Mouse (Mus musculus) naive thymus-derived CD4-positive, alpha-beta T cell, adult 2 months (primary cell): ENCODE data around the gene Grcc10.

Experiments
- DNase-seq: peaks from one replicate; pipeline ENCODE4 v3.0.0-alpha.2; 2011; ENCODE audit warnings: low read depth

Grcc10 gene

DNA sequence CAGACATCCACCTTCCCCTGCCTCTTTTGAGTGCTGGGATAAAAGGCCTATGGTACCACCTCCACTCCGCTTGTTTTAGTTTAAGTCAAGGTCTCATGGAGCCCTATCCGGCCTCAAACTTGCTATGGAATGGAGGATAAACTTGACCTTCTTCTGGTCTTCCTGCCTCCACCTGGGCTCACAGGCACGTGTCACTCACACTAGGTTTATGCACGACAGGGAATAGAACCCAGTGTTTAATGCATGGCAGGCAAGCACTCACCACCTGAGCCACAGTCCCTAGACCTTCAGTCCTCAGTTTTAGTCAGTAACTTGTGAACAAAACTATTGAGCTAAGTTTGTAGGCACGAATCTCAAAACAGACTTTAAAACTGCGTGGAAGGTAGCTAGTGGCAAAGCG is 10.1 kb downstream of the Grcc10 start:
- DNase-seq, result no peak

DNA sequence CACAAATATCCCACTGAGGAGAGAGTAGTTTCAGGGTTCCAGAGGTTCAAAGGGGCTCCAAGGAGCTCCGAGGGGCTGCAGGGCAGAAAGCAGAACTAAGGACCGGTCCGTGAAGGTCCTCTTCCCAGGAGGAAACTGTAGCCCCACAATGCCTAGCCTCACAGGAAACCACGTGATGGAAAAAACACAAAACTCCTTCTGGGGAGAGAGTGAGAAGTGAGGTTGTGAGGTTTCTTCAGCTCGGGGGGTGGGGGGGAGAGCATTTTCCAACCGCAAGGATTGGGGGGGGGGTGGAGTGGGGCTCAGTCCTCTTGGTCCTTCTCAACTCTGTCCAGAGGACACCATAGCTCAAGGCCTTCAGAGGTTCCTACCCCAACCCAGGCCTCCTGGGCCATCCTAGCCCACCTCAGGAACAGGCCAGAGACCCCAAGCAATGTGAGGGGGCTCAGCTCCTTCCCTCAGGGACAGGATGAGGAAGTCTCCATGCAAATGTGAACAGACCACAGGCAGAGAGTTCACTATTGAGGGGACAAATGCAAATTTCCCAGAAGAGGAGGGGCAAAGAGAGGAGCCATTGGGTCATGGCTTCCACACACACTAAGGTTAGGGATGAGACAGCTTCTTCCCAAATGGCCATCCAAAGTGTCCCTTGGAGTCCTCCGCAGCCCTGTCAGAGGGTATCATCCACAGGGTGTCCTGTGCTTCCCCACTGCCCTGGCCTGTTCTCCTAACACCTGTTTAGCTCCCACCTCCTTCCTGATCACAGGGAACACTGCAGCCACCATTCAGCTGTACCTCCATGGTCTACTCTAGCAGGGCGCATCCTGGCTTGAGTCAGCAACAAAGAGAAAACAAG is 11.1 kb downstream of the Grcc10 start:
- peak; percentile 70 for DNase-seq

DNA sequence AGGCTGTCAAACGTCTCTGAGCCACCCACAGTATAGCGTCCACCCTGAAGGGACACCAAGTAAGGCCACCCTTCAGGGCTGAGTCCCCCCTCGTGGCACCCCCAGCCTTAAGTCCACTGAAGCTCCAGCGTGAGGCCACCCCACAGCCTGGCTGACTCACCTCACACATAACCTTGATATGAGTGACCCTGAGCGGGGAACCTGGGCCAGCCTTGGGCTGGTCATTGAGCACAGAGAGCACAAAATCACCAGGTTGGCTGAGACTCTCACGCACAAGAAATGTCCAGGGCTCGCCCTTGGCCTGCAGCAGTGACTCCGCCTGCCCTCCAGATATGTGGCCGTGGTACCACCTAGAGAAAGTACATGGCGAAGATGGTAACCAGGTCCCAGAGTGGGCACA is 12.6 kb downstream of the Grcc10 start:
- no peak for DNase-seq

DNA sequence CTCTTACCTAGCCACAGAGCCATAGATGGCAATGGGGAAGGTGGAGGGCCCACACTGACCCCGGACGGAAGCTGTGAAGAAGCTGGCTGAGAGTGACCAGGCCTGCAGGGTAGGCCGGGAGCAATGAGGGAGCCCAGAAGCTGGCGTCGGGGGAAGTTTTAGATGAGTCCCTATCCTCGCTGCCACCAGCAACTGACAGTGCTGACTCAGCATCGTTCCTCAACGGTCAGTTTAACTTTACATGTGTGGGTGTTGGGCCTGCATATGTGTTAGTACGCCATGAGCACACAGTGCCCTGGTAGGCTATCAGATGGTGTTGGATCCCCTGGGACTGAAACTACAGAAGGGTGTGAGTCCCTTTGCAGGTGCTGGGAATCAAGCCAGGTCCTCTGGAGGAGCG is 16.7 kb downstream of the Grcc10 start:
- DNase-seq, result no peak

DNA sequence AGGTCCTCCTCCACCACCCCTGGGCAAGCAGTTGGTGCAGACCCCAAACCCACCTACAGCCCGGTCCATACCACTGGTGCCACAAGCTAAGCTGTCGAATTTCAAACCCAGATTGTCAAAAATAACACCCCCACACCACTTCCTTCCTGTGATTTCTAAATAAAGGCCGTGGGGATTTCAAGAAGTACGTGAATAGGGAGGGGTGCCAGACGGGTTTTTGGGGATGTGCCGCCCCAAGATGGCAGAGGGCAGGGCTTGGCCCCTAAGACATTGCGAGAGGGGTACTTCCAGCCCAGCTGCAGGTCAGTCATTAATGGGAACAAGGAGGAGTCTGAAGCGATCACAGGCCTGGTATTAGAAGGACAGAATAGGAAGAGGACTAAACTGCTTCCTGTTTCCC is 17.6 kb downstream of the Grcc10 start:
- no peak for DNase-seq

DNA sequence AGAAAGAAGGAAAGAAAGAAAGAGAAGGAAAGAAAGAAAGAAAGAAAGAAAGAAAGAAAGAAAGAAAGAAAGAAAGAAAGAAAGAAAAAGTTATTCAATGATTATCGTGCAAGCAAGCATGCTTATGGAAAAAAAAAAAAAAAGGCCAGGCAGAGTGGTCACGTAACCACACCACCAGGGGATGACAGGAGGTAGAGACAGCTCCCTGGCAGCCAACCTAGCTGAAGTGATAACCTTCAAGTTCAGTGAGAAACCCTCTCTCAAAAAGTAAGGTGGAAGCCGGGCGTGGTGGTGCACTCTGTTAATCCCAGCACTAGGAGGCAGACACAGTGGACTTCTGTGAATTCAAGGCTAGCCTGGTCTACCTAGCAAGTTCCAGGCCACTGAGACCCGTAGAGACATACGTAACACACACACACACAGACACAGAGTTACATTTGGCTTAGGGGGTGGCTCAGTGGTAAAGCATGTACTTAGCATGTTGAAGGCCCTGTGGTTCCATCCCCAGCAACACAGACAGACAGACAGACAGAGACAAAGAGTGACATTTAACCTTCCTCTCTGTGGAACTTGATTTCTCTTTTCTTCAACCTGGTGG is 18.2 kb downstream of the Grcc10 start:
- DNase-seq, result peak; percentile 58

DNA sequence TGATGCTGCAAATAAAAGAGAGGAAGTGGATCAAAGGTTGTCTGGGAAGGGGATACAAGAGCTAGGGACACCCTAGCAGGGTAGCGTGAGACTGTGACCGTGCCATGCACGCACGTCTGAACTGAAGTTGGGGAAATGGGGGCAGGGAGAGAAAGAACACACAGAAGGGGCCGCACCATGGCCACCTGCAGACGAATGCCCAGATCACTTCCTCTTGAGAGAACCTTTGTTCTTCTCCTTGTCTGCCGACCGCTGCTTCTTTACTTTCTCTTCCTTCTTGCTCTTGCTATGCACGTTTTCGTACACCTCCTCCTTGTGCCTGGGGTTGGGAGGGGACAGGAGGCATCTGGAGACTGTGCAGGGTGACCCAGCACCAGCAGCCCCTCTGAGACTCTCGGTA is 20.3 kb downstream of the Grcc10 start:
- peak; percentile 51 for DNase-seq

DNA sequence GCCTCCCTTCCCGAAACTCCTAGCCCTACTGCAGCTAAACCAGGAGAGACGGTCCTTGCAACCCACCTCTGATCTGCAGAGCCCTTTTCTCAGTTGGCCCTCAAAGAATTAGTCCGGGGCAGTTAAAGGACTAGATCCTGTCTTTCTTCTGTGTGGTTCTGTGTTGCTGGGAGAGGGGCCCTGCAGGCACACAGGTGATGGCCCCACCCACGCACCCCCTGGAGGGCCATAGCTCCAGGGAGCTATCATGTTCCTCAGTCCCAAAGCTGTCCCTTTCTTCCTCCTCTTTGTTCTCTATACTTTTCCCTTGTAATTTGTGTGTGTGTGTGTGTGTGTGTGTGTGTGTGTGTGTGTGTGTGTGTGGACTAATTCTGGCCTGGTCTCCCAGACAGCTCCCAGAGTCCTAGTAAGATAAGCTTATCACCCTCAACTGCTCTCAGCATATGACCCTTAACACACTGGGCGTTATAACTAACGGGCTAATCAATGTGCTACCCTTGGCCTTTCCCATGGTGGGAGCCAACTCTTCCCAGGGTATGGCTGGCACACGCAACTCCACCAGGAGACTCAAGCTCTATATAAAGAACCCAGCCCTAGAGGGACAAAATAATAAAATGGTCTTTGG is 21.7 kb downstream of the Grcc10 start:
- no peak for DNase-seq

DNA sequence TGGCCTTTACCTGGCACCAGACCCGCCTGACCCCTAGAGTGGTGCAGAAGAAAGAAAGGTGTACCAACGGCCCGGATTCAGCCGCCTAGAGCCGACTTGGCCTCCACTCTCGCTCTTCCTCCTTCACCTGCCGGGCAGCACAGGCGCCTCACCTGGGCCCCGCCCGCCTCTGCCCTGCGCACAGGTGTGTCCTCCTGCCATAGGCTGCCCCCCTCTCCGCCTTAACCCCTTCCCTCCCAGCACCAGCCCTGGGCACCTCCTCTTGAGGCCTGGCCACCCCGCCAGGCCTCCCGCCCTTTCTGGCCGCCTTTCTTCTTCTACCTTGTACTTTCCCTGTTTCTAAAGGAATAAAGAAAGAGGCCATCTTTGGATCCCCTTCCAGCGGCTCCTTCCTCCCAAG is 22.5 kb downstream of the Grcc10 start:
- no peak for DNase-seq

DNA sequence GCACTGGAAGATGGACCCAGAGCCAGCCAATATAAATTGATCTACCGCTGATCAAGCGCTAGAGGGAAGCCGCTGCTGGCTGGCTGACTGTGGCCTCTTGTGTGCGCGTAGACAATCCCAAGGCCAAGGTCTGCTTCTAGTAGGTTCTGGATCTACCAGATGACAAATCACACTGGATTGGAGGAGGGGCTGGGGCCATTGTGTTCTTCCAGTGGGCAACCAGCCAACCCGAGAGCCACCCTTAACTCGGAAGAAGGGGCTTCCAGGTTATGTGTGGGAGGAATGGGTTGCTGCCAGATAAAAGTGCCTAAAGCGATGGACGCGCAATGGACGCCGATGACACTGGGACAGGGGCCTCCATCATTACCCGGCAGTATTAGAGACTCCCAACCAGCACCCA is 23.2 kb downstream of the Grcc10 start:
- DNase-seq, result no peak

DNA sequence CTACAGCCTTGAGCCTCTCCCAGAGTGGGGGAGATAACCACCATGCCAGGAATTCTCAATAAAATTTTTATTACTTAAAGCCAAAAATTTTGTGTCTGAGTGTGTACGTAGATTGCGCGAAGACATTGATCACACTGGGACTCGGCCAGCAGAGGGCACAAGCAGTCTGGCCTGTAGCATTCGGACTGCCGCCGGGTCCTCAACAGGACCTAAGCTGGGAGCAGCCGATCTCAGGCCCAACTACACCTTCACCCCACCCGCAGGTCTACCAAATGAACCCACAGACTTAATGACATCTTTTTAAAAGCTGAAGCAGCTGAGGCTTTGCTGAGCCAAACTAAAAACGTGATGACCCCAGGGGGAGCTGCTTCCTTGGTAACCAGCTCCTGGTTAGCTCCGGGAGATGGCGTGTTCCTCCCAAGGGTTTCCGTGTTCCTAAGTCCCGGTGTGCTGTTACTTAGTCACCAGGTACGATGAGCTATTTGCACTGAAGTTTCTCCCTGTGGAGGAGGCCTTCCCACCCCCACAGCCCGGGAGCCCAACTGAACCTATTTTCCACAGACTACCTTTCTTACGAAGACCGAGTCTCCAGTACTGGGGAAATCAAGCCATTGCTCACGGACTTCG is 24.2 kb downstream of the Grcc10 start:
- DNase-seq, result peak; percentile 80

DNA sequence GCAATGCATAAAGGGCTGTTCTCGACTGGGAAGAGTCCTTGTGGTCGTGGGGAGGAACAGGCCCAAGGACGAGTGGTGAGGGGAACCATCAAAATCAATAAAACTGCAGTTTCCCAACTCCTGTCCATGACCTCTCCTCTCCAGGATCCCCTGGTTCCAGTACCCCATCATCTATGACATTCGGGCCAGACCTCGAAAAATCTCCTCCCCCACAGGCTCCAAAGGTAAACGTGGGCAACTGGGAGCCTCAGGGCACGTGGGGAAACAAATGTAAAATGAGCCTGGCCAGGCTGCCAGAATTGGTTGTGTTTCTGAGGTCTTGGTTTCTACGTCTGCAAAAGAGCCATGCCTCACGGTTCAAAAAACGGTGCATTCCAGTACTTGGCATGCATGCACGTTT is 28.3 kb downstream of the Grcc10 start:
- DNase-seq, result no peak

DNA sequence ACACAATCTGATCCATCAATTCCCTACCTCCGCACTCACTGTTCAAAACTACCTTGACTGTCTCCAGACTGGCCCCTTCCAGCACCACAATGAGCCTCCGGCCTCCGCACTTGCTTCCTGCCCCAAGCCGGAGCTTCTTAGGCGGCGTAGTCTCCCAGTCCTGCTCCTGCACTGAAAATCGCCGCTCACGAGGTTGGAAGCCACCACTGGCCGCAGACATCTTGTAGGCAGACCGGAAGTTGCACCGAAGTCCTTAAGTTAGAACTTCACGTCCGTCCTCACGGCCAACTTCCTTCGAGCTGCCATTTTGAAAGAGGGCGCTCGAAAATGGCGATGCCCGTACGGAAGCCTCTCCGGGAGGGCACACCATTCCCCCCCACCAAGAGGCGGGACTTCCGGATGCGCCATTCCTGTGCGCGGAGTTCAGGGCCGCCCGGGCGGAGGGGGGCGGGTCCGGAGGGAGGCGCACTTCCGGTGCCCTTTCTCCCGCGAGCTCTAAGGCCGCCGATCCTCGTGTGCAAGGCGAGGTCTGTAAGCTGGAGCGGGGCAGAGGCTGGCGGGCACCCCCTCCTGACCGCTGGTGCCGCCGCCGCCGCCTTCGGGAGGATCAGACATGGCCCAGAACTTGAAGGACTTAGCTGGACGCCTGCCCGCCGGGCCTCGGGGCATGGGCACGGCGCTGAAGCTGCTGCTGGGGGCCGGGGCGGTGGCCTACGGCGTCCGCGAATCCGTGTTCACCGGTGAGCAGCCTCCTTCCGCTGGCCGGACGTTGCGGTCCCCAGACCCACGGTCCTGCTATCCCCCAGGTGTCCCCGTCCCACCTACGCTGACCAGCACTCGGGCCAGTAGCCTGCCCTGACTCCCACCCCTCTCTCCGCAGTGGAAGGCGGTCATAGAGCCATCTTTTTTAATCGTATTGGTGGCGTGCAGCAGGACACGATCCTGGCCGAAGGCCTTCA is 29.1 kb downstream of the Grcc10 start, which contains the start of the genes Emg1 and Phb2:
Gene Emg1, minus strand, starts transcription at position 355 of the 959 bp plus-strand sequence.
Gene Phb2, plus strand, starts transcription at position 513 of the 959 bp plus-strand sequence.
- DNase-seq, result peak; percentile 97

DNA sequence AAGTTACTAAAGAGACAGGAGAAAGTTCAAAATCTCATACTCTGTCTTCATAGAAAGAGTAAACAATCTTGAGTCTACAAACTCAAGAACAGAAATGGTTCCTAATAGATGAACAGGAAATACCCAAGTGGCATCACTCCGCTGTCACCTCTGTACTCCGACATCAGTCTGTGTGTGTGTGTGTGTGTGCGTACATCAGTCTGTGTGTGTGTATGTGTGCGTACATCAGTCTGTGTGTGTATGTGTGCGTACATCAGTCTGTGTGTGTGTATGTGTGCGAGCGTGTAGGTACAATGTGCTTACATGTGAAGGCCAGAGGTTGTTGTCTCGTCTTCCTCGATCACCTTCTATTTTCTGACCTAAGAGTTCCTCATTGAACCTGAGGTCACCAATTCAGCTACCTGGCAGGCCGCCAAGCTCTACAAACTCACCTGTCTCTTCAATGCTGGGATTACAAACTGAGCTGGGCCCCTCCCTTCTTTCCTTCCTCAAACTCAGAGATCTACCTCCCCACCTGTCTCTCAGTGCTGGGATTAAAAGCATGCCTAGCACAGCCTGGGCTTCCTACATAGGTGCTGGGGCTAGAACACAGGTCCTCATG is 32.8 kb downstream of the Grcc10 start:
- DNase-seq, result no peak

DNA sequence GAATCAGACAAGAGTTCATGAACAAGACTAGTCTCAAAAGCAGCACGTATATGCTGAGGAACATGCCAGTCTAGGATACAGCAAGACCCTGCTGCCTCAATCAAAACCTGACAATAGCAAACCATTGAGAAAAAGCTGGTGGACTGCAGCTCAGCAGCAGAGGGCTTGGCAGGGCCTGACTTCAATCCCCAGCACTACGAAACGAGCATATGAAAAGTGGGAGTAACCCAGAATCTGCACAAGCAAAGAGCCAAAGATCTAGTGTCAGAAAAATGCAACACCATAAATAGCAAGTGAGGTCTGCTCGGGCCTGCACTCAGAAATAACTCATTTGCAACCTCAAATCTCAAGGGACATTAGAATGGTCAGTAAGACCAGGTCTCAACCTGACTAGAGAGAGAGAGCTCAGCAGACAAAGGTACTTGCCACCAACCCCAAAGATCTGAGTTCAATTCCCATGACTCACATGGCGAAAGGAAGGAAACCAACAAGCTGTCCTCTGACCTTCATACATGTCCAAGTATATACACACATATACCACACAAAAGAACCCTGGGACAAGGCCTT is 35.0 kb downstream of the Grcc10 start:
- no peak for DNase-seq

DNA sequence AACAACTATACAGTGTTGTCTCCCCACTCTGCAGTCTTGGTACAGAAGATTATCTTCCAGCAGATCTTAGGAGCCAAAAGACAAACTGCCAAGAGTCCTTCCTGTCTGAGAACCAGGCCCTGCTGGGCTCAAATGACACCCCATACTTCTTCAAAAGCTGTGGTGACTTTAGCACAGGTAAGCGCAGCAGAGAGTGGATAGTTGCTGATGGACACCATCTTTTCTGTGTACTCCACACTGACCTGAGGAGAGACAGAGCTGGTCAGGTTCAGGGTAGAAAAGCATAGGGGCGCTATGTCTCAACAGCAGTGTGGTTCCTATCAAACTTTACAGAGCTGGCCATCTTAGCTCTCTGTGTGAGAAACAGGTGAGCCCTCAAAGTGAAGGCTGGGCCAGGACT is 36.8 kb downstream of the Grcc10 start:
- no peak for DNase-seq

DNA sequence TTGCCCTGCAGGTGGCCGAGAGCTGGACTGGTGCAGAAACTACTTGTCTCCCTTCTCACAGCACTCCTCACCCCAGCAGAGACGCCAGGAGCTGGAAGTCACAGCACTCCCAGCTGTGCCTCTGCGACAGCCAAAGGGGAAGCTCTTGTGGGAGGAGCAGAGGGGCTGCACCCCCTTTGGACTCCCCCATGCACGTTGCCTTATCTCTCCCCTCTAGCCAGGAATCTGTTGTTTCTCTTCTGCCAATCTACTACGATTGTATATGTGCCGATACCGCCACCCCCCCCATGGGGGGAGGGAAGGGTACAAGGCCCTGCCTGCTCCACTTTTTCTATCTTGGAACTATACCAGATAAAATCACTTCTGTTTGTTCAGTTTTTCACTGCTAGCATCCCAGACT is 37.4 kb downstream of the Grcc10 start:
- DNase-seq, result no peak

DNA sequence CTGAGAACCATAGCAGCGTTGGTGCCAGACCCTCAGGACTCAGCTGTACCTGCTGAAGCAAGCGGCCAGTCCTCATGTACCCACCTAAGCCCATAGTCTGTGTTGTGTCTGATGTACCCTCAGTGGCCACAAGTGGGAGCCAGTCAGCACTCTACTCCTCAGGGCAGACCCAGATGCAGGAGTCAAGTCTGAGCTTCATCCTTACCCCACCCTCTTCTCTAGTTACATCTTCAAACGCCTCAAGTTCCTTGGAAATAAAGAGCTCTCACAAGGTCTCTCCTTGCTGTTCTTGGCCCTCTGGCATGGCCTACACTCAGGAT is 38.4 kb downstream of the Grcc10 start:
- peak; percentile 86 for DNase-seq

DNA sequence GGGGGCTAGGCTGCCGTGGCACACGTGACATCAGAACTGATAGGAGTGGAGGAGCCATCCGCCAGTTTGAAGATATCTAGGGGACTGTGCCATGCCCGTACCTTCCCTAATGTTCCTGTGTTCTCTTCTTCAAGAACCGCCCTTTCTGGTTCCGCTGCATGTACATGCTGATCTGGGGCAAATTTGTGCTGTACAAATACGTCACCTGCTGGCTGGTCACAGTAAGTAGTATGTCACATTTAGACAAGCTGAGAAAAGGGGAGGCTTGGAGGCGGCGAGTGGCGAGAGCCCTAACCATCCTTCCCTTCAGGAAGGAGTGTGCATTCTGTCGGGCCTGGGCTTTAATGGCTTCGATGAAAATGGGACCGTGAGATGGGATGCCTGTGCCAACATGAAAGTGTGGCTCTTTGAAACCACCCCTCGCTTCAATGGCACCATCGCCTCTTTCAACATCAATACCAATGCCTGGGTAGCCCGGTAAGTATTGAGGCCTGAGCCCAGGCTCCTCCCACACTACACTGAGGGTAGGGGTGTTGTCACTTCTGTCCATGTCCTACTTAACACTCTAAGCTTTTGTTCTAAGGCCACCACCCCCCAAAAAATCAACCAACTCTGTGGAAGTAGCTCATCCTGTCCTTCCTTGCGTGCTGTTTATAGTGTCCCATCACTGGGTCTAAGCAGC is 38.9 kb downstream of the Grcc10 start:
- DNase-seq, result no peak

DNA sequence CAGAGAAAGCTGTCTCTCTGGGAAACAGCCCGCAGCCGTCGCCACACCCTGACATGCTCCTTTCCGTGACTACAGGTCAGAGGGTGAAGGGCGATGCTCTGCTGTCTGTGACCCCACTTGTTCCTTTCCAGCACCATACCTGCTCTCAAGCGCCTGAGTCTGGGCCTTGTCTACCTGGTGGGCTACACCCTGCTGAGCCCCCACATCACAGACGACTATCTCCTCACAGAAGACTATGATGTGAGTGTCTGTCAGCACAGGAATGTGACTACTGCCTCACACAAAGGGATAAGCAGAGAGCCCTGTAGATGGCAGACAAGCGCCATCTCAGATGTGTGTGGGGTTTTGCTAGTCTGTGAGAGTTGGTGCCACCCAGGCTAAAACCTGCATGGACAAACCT is 39.8 kb downstream of the Grcc10 start:
- no peak for DNase-seq
